Mouse (Mus musculus) stomach, postnatal 0 days (tissue): ENCODE measurements at regions not wholly inside any gene's neighbourhood (a gene's known extent, or its start where the extent isn't known, plus 50 kb on each side); places are given as distances from the start of the nearest gene placed in this dataset.

Source experiments
- CTCF ChIP-seq: IDR thresholded peaks from 2 replicates; pipeline ENCODE4 v1.5.1; 2016; ENCODE audit warnings: antibody characterized with exemption, low read depth, mild to moderate bottlenecking, moderate library complexity
- EP300 ChIP-seq: optimal IDR thresholded peaks from 2 replicates; pipeline ENCODE3; 2016; ENCODE audit warnings: antibody characterized with exemption

GRCm38 (mm10) chr3:106967479-106967878, 68.5 kb upstream of the Kcna3 start:
- TF ChIP-seq EP300 = no peak
- TF ChIP-seq CTCF = no peak
